Mouse (Mus musculus): ENCODE data around the gene Kif22. TPM values are rescaled to one million over a fixed set of nuclear protein-coding genes. Genes with fewer than 3 reads are reported as not detected.

Kif22 gene
- polyA plus RNA-seq, 1 experiment: 75.4 TPM

GRCm38 (mm10) chr7:127020031-127020430 is 22.2 kb downstream of the Kif22 start:
- H3K79me2 ChIP-seq (ENCODE audit: control insufficient read depth, insufficient read depth): peaks cover 34% of the 10 kb centered on the region
- H3K27me3 ChIP-seq (ENCODE audit: control insufficient read depth, insufficient read depth, insufficient read length): no peaks in the 10 kb centered on the region
- no peak overlapping the region for H3ac ChIP-seq (ENCODE audit: control insufficient read depth, insufficient read length, low read depth)
- peaks cover 22% of the 10 kb centered on the region for H3K79me3 ChIP-seq (ENCODE audit: low read depth)
- TF ChIP-seq USF1 (IDR thresholded peaks at IDR 0.05; ENCODE audit: low read depth): no peak
- no peak for TF ChIP-seq MAX (IDR thresholded peaks at IDR 0.05)
- no peak for TF ChIP-seq FOSL1 (IDR thresholded peaks at IDR 0.05; ENCODE audit: insufficient read depth, low read length, poor library complexity, severe bottlenecking)
- no peak for TF ChIP-seq CTCF (IDR thresholded peaks at IDR 0.05; ENCODE audit: control insufficient read depth, insufficient read depth, insufficient read length)
- no peak for TF ChIP-seq MYOG (IDR thresholded peaks at IDR 0.05; ENCODE audit: control insufficient read depth, extremely low read depth, insufficient read length)
- TF ChIP-seq MYOD1 (IDR thresholded peaks at IDR 0.05; ENCODE audit: control insufficient read depth, insufficient read length, low read depth): no peak
- TF ChIP-seq CEBPB (IDR thresholded peaks at IDR 0.05; ENCODE audit: low read depth): no peak
- H3K36me3 ChIP-seq (ENCODE audit: control insufficient read depth, insufficient read depth): peaks cover 35% of the 10 kb centered on the region
- H3K4me3 ChIP-seq (ENCODE audit: insufficient read depth, poor library complexity, severe bottlenecking): no peak overlapping the region

- TF ChIP-seq MYOD1 (IDR thresholded peaks at IDR 0.05; ENCODE audit: control insufficient read depth, insufficient read length, low read depth) (no peak), CTCF (IDR thresholded peaks at IDR 0.05; ENCODE audit: control insufficient read depth, insufficient read depth, insufficient read length) (no peak), FOSL1 (IDR thresholded peaks at IDR 0.05; ENCODE audit: insufficient read depth, low read length, poor library complexity, severe bottlenecking) (no peak)
- Histone ChIP-seq H3K79me2 (ENCODE audit: control insufficient read depth, insufficient read depth) (peaks cover 32% of the 10 kb centered on the region), H3K4me3 (ENCODE audit: insufficient read depth, poor library complexity, severe bottlenecking) (no peak overlapping the region)
Observed at GRCm38 (mm10) chr7:127019306-127019960, 22.8 kb downstream of the Kif22 start.

GRCm38 (mm10) chr7:127018416-127019305 is 23.6 kb downstream of the Kif22 start:
- TF ChIP-seq MYOG (IDR thresholded peaks at IDR 0.05; ENCODE audit: control insufficient read depth, extremely low read depth, insufficient read length): no peak
- TF ChIP-seq FOSL1 (IDR thresholded peaks at IDR 0.05; ENCODE audit: insufficient read depth, low read length, poor library complexity, severe bottlenecking): no peak
- TF ChIP-seq MYOD1 (IDR thresholded peaks at IDR 0.05; ENCODE audit: control insufficient read depth, insufficient read length, low read depth): no peak
- Histone ChIP-seq H3K79me3 (ENCODE audit: low read depth) (peaks cover 14% of the 10 kb centered on the region), H3K79me2 (ENCODE audit: control insufficient read depth, insufficient read depth) (peaks cover 32% of the 10 kb centered on the region), H3K36me3 (ENCODE audit: control insufficient read depth, insufficient read depth) (peaks cover 24% of the 10 kb centered on the region), H3K4me3 (ENCODE audit: insufficient read depth, poor library complexity, severe bottlenecking) (no peak overlapping the region), H3ac (ENCODE audit: control insufficient read depth, insufficient read length, low read depth) (no peak overlapping the region), H3K27me3 (ENCODE audit: control insufficient read depth, insufficient read depth, insufficient read length) (no peaks in the 10 kb centered on the region)

More at GRCm38 (mm10) chr7:127019306-127019960, 22.8 kb downstream of the Kif22 start:
- H3ac ChIP-seq (ENCODE audit: control insufficient read depth, insufficient read length, low read depth): no peak overlapping the region
- no peaks in the 10 kb centered on the region for H3K27me3 ChIP-seq (ENCODE audit: control insufficient read depth, insufficient read depth, insufficient read length)
- peaks cover 31% of the 10 kb centered on the region for H3K36me3 ChIP-seq (ENCODE audit: control insufficient read depth, insufficient read depth)
- peaks cover 16% of the 10 kb centered on the region for H3K79me3 ChIP-seq (ENCODE audit: low read depth)

- H3K79me3 ChIP-seq (ENCODE audit: low read depth): peaks cover 15% of the 10 kb centered on the region
- H3K36me3 ChIP-seq (ENCODE audit: control insufficient read depth, insufficient read depth): peaks cover 24% of the 10 kb centered on the region
- TF ChIP-seq FOSL1 (IDR thresholded peaks at IDR 0.05; ENCODE audit: insufficient read depth, low read length, poor library complexity, severe bottlenecking): no peak
- no peak for TF ChIP-seq CEBPB (IDR thresholded peaks at IDR 0.05; ENCODE audit: low read depth)
- no peak for TF ChIP-seq MYOD1 (IDR thresholded peaks at IDR 0.05; ENCODE audit: control insufficient read depth, insufficient read length, low read depth)
- TF ChIP-seq MYOG (IDR thresholded peaks at IDR 0.05; ENCODE audit: control insufficient read depth, extremely low read depth, insufficient read length): no peak
- TF ChIP-seq MAX (IDR thresholded peaks at IDR 0.05): no peak
- no peak for TF ChIP-seq USF1 (IDR thresholded peaks at IDR 0.05; ENCODE audit: low read depth)
- no peak for TF ChIP-seq CTCF (IDR thresholded peaks at IDR 0.05; ENCODE audit: control insufficient read depth, insufficient read depth, insufficient read length)
- H3K4me3 ChIP-seq (ENCODE audit: insufficient read depth, poor library complexity, severe bottlenecking): no peak overlapping the region
- no peaks in the 10 kb centered on the region for H3K27me3 ChIP-seq (ENCODE audit: control insufficient read depth, insufficient read depth, insufficient read length)
- H3ac ChIP-seq (ENCODE audit: control insufficient read depth, insufficient read length, low read depth): no peak overlapping the region
- peaks cover 32% of the 10 kb centered on the region for H3K79me2 ChIP-seq (ENCODE audit: control insufficient read depth, insufficient read depth)
Observed at GRCm38 (mm10) chr7:127017950-127018345, 24.3 kb downstream of the Kif22 start.

GRCm38 (mm10) chr7:127016971-127017949 is 25.0 kb downstream of the Kif22 start, which contains the start of gene Pagr1a:
TSS of gene Pagr1a (minus strand) at chr7:127017352.
- no peak for TF ChIP-seq MYOD1 (IDR thresholded peaks at IDR 0.05; ENCODE audit: control insufficient read depth, insufficient read length, low read depth)
- peak; percentile 76 for TF ChIP-seq CTCF (IDR thresholded peaks at IDR 0.05; ENCODE audit: control insufficient read depth, insufficient read depth, insufficient read length)
- TF ChIP-seq USF1 (IDR thresholded peaks at IDR 0.05; ENCODE audit: low read depth): no peak
- H3ac ChIP-seq (ENCODE audit: control insufficient read depth, insufficient read length, low read depth): peak within 1 kb of the TSS; percentile 62
- no peaks in the 10 kb centered on the region for H3K27me3 ChIP-seq (ENCODE audit: control insufficient read depth, insufficient read depth, insufficient read length)
- peaks cover 33% of the 10 kb centered on the region for H3K79me2 ChIP-seq (ENCODE audit: control insufficient read depth, insufficient read depth)
- peak within 1 kb of the TSS; percentile 51 for H3K4me3 ChIP-seq (ENCODE audit: insufficient read depth, poor library complexity, severe bottlenecking)
- peaks cover 18% of the 10 kb centered on the region for H3K36me3 ChIP-seq (ENCODE audit: control insufficient read depth, insufficient read depth)
- H3K79me3 ChIP-seq (ENCODE audit: low read depth): peaks cover 18% of the 10 kb centered on the region
